Mouse (Mus musculus): ENCODE measurements around the gene Rasgrf1. TPM values are rescaled to one million over a fixed set of nuclear protein-coding genes. Genes with fewer than 3 reads are reported as not detected.

Gene Rasgrf1
- total RNA-seq (2021) = 5.3 and 5.7 TPM in 2 replicates
- long read RNA-seq, experiment 1, full-length matches to known transcripts = 2 of 5 reads
- long read RNA-seq, experiment 1, partial matches to known transcripts = 0 of 5 reads
- long read RNA-seq, experiment 1, other reads (novel, unspliced or antisense) = 3 of 5 reads
- long read RNA-seq, experiment 2, partial matches to known transcripts = 0 of 1 reads
- long read RNA-seq, experiment 2, other reads (novel, unspliced or antisense) = 1 of 1 reads

DNA sequence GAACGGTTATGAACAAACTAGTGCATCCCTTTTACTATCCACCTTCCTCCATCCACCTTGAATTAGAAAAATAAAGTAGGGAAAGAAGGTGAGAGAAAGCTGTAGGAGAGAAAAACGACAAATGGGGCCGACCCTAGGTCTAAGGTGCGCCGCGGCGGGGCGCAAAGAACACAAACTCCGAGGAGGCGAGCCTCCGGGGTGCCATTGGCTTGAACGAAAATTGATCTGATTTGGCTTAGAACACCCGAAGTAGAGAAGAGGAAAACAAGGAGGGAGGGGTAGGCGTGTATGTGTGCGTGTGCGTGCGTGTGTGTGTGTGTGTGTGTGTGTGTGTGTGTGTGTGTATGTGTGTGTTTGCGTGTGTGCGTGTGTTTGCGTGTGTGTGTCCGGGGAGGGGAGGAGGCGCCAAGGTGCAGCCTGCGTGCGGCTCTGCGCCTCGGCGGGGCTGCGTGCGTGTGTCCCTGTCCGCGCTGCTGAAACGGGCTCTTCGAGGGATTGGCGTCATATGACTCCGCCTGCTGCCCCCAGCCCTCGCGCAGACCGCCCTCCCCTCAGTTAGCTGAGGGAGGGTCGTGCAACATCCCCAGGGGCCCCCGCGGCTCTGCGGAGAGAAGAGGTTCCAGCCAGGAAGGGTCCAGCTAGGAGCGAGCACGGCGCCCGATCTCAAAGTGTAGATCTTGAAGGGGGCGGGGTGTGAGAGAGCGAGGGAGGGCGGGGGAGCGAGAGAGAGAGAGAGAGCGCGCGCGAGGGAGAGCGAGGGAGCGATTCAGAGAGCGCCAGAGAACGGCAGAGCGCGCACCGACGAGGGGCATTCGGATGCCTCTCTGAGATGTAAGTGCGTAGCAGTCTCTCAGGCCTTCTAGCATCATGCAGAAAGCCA, at the start of gene Rasgrf1:
TSS of gene Rasgrf1 (plus strand) at position 778 of the 880 bp plus-strand sequence.
- peak; percentile 58 for DNase-seq

DNA sequence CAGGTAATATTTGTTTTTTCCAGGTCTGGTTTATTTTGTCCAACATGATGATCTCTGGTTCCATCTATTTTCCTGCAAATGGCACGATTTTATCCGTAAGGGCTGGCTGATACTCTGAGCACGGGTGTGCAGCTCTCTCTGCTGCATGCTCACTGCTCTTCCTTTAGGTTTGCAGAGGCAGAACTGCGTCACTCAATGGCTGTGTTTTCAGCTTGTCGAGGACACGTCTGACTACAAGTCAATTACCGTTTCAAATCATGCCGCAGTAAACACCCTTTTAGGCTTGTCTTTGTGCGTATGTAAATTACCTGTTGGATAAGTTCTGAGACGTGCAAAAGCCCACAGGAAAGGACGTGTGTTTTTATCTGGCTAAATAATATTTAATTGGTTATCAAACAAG, 49.6 kb upstream of the Rasgrf1 start:
- DNase-seq = no peak

DNA sequence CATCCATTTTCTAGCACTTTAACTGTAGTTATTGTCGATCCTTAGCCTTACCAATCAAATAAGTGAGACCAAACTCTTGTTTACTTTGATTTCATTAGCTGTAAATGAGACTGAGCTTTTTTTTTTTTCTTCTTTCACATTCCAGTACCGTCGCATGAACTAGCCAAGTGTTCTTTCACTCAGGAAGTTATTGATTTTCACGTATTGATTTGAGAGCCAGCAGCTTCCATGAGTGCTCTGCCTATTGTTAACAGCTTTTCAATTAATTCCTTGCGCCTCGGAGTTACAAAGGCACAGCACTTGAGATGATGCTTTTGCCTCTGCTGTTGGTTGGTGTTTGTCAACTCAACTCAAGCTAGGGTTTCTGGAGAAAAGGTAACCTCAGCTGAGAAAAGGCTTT, 49.1 kb upstream of the Rasgrf1 start:
- DNase-seq = no peak

DNA sequence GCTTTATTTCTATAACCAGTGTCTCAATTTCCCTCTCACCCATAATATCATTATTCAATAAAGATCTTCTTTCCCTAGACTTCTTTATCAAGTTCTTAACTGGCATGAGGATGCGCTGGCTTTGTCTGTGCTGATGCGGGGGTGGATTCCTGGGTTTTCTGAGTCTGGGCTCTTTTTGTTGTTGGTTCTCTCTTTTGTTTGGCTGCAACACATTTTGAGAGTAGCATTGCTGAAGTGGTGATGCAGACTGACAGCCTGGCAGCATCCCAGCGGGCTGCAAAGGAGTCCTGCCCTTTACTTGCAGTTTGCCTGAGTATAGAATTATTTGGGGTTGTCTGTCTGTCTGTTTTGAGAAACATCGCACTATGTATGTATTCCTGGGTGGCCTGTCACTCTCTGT, 42.6 kb upstream of the Rasgrf1 start:
- DNase-seq = no peak

DNA sequence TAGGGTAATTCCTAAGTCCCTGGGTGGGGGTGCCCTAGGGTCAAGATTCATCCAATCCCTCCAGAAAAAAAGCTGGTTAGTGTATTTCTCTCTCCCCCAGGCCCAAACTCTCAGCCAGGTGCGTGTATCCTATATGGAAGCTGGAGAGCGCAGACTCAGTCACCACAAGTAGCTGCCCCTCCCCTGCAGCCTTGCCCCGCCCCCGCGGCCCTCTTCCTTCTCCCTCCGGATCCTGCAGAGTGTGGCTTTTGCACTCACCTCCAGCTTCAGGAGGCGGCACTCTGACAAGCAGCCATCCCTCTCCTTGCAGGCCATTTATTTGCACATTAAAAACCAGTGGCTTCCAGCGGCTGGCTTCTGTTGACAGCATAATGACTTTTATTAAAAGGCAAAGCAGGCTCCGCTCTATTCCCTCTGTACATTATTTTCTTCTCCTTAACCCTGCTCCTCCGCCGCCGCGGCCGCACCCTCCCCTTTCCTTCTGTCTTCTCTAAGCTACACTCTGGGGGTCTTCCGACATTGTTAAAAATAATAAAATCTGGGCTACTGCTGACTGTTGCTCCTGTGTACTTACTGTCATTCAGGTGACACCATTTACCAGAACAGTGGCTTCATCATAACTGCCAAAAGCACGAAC, 41.5 kb upstream of the Rasgrf1 start:
- peak; percentile 20 for DNase-seq

DNA sequence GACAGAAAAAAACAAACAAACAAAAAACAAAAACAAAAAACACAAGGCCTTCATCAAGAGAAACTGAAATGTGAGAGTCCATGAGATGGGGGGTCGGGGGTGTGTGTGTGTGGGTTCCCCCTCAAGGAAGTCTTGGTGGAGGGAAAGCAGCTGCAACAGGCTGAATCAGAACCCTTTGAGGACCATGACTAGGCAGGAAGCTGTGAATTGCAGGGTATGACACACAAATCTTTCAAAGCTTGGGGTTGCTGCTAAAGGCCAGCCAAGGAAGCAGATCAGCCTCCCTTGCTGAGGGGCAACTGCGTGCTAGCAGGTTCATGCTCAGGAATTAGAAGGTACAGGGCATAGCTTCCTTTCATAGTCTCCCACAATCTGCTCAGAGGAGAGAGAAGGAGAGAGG, 40.1 kb upstream of the Rasgrf1 start:
- no peak for DNase-seq

DNA sequence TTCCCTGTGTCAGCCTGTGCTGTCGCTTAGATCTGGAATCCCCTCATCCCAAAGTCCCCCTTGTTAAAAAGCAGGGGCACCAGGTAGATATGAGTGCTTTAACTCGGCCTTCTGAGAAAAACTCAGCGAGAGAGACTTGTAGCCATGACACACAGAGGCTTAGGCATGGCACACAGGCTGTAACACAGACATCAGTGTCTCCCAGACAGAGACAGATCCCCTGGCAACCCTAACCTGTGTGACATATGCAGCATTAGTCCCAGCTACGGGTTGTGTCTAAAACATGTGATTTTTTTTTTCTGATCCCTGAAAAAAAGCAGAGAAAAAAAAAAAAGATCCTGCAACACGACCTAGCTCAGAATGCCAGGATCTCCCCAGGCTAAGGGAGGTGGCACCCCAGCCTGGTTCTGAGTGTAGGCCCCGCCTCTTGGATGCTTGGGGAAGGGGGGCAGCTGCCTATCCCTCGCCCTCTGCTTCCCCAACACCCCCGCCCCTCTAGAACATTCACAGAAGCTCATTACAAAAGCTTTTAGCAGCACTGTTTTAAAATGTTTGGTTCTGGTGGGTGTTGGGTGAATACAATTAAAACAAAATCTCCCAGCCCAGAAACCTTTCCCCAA, 39.1 kb upstream of the Rasgrf1 start:
- no peak for DNase-seq

DNA sequence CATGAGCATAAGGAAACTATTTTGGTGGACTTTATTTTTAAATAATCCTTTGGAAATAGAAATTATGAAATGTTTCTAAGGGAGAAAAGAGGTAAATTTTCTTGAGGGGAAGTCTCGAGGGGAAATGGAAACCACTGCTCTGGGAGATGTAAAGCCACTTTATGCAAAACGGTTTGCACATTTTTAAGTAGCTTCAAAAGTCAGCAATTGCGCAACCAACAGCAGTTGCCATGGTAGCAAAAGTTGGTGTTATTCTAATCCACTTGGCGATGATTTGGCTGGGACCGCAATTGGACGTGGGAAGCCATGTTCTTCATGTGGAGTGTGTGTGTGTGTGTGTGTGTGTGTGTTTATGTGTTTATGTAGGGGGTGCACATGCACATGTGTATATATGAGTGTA, 37.6 kb upstream of the Rasgrf1 start:
- peak; percentile 15 for DNase-seq

DNA sequence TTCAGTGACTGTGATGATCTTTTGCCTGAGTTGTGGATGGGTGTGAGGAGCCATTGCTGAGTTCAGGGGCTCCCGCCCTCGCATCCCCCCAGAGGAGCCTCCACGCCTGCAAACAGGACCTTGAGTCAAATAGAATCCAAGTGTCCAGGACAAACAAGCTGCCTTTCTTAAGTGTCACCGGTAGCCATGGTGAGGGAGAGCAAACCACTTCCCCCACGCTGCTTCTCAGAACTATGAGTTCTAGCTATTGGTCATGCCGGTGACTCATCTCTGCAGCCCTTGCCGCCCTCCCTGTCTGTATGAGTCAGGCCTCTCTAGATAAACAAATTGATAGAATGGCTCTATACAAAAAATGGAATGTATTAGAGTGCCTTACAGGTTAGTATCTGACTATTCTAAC, 35.3 kb upstream of the Rasgrf1 start:
- peak; percentile 79 for DNase-seq

DNA sequence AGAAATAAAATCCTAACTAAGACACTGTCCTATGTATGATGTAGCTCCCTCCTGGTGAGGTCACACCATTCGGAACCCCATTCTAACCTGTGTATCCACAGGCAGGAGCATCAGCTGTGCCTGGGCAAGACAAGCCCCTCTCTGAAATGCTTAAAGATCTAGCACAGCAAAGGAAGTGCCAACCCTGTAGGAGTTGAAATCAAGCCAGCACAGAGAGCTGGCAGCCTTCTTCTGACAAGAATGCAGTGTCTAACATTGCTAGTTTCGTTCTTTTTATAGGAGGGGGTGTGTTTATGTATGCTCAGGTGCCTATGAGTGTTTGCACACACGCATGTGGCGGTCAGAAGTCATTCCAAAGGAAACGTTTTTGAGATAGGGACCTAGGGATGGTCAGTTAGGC, 34.2 kb upstream of the Rasgrf1 start:
- DNase-seq = no peak

DNA sequence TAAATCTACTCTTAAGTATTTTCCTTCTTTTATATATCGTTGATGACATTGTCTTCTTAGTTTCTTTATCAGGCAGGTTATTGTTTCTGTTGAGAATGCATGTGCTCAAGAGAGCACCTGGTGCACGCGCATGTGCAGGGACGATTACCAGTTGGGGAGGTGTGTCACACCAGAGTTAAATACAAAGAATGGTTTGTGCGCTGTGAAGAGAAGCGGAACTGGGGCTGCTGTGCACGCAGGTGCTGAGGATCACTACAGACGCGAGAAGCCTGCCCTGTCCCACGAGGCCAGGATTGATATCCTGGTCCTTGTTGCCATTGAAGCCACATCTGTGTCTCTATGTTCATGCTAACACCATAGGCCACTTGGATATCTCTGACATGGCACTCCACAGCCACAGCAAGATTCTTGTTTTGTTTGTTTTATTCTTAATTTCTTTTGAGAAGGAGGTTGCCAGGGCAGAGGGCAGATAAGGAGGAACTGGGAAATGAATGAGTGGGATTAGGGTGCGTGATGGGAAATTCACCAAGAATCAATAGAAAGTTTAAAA, 31.2 kb upstream of the Rasgrf1 start:
- DNase-seq = no peak

DNA sequence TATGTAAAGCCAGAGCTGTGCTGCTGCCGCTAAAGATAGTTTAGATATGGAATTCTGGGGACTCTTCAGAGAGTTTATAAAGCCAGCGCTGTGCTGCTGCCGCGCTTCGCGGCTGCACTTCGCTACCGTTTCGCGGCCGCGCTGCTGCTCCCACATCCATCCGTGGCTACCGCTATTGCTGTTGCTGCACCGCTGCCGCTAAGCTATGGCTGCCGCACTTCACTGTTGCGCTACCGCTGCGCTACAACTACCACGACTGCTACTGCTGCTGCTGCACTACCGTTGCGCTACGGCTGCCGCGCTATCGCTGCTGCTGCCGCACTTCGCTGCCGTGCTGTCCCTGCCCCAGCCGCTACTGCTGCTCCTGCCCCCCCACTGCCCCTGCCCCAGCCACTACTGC, 30.1 kb upstream of the Rasgrf1 start:
- peak; percentile 11 for DNase-seq

DNA sequence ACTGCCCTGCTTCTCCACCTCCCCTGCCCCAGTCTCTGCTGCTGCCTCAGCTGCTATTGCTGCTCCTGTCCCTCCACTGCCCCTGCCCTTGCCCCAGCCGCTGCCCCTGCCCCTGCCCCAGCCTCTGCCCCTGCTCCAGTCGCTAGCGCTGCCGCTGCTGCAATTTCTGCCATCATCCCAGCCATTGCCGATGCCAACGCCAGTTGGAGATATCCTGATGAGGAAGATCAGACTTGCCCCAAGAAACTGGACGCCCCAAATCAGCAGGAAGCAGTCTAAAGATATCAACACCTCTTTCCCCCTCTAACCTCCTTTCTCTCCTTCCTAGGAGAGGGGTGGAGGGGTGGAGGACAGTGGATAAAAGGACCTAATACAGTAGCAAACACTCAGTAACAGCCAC, 28.2 kb upstream of the Rasgrf1 start:
- no peak for DNase-seq

DNA sequence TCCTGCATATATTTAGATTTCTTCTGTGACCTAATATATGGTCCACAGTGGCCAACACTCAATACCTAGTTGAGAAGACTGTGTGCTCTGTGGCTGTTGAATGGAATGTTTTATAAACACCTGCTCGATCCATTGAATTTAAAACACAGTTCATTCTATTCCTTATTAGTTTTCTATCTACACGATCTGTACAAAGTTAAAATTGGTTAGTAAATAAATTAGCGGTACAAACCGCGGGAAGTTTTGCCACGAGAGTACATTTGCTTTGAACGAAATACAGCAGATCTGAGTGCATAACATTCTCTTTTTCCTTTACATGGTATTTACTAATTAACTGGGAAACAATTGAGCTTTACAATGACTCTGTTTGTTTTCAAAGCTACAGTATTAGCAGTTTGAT, 27.1 kb upstream of the Rasgrf1 start:
- no peak for DNase-seq

DNA sequence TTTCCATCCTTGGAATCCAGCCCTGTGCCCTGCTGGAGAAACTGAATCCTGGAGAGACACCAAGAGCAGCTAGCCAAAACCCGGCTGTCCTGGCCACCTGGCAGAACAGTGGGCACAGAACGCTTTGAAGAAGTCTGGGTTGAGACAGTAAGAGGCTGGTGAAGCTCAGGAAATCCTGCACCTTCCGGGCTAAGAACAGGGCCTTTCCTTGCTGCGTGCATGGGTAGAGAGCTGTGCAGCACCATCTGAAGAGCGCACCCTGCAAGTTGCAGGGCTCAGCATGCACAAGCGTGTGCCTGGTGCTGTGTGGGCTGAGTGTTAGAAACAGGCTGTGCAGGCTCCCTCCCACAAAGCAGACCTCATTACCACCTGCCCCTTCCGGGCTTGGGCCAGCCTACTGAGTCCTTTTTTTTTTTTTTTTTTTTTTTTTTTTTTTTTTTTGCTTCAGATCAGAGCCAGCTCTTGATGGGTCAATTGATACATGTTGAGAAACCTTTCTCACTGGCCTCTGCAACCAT, 23.9 kb upstream of the Rasgrf1 start:
- no peak for DNase-seq

DNA sequence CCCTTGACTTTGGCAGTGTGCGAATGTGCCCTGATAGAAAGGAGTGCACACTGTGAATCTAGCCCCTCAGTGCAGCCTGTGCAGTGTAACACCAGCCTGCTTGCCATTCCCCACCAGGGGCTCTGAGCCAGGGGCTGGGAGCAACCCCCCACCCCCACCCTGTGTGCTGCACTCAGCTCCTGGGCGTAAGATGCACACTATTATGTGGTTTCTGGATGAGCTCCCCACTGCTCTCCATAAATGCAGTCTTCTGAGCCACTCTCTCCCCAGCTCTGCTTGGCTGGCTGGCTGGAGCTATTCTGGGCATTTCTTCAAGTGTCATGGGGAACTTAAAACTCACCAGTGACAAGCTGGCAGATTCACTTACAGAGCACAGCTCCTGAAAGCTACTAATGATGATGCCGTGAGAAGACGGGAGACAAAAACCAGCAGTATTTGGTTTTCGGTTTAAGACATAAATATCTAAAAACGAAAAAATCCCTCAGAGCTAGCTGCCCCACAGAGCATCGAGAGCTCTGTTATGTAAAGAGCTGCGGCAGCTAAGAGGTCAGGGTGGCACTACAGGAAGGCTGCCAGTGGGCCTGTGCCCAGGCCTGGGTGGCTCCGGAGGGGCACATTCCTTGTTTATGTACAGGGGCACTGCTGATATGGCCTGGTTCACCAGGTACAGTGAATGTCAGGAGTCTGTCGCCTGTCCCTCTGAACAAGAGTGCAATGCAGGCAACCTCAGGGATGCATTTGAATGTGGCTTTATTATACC, 18.0 kb upstream of the Rasgrf1 start:
- DNase-seq = no peak

DNA sequence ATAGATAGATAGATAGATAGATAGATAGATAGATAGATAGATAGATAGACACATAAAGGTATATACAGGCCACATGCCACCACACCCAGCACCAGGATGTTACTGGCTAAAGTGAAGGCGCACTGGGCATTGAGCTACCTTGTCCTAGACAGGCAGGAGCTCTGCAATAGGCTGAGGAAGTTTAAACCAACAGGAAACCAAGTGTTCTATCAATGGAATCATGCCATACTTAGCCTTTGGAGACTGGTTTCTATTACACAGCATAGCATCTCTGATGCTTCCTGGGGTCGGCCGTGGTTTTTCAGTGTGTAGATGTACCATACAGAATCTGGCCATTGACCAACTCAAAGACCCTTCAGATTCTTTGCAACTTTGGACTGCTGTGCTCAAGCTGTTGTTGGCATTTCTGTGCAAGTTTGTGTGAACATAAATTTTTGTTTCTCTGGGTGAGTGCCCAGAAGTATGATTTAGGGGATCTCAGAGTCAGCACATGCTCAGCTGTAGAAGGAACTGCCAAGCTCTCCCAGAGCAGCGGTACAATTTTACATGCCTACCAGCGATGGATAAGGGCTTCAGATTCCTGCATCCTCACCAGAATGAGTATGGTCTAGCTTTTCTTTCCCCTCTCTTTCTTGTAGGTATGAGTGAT, 17.0 kb upstream of the Rasgrf1 start:
- DNase-seq = no peak

DNA sequence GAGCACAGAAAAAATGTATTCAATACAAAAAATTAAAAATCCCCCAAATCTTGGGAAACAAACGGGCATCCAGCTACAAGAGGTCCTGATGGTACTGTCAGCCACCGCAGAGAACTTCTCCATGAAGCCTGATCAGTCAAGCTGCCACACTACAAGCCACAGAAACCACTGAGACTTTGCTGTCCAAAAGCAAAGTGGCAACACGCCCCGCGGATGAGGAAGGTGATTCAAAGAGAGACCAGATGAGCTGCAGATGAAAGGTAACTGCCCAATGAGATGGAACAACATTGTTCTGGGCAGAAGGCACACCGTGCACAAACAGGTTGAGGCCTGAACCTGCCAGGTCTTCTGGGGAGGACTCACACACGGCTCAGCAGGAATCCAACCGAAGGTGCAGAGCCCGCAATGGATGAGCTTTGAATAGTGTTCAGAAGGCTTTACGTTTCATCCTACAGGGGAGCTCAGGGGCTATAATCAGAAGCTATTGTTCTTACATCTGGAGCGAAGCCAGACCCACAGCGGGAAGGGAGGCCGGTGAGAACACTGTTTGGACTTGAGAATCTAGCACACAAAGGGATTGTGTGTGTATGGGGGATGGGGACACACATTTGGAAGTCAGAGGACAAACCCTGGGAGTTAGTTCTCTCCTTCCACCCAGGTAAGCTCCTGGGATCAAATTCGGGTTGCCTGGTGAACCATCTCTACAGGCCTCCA, 9.4 kb upstream of the Rasgrf1 start:
- no peak for DNase-seq

DNA sequence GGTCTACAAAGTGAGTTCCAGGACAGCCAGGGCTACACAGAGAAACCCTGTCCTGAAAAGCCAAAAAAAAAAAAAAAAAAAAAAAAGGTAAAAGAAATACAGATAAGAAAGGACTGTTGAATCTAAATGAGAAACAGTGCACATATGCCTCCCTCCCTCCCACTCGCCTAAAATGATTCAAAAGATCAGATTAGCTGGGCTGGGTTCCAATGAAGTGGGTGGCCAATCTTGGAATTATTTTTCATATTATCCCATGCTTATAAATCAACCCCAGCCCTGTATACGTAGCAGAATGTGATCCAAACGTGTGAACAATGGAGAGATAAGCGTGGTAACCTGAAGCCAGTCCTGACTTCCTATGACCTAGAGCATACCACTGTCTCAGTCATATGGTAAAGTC, 8.5 kb upstream of the Rasgrf1 start:
- no peak for DNase-seq

DNA sequence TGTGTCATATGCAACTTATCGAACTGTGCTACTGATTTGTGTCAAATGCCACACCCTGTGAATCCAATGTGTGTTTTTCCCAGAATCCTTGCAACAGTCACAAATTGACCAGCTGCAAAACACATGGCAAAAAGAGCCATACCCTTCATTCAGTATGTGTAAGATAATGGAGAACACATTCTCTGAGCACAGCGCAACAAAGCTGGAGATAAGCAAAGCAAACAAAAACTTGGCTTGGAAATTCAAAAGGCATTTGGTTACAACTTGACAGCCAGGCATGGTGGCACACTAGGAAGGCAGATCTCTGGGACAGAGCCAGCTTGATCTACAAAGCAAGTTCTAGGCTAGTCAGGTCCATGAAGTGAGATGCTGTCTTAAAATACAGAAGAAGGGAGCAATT, 6.9 kb upstream of the Rasgrf1 start:
- no peak for DNase-seq

All from adrenal gland, postnatal 14 days (tissue).